Mouse (Mus musculus): ENCODE data around the gene Nhp2.

Nhp2 gene

DNA sequence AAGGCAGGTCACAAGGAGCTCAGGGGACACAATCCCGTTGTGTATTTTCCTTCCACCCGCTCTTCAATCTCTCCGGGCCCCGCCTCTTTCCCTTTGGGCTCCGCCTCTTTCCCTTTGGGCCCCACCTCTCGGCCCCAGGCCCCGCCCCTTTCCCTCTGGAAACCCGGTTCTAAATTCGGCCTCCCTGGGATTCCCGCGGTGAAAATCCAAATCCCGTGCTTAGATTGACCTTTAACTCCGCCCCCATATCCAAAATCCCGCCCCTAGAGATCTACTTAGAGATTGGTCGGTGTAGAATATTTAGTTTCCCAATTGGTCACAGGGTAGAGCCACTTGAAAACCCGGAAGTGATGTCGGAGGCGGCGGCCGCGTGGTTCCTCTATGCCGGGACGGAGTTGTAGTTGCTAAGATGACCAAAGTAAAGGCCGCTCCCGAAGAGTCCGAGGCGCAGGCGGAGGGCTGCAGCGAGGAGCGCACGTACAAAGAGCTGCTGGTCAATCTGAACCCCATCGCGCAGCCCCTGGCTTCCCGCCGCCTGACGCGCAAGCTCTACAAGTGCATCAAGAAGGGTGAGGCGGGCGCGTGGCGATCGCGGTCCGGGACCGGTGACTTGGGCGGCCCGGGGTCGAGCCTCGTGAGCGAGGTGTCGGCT is at the start of gene Nhp2:
TSS of gene Nhp2 (plus strand) at position 327 of the 652 bp plus-strand sequence.
- peak; percentile 34; the same call in 1 of the 2 replicates for TF ChIP-seq GATA4 (IDR thresholded peaks at IDR 0.05; ENCODE audit: insufficient replicate concordance, low read length)

DNA sequence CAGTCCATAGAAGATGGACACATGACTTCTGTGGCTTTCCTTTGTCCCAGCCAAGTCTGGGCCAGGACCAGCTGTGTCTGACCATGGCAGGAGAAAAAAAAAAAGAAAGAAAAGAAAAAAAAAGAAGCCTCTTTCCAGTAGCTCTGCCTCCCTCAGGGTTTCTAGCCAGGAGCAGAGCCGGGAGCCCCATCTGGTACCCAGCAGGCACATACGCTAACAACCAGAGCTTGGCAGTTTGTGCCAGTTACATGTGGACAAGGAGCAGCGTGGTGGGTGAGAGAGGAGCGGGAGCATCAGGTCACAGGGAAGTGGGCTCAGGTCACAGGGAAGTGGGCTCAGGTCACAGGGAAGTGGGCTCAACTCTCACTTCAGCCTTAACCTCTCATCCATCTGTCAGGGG is 43.1 kb upstream of the Nhp2 start:
- TF ChIP-seq GATA4 (IDR thresholded peaks at IDR 0.05; ENCODE audit: insufficient replicate concordance, low read length), result no peak

DNA sequence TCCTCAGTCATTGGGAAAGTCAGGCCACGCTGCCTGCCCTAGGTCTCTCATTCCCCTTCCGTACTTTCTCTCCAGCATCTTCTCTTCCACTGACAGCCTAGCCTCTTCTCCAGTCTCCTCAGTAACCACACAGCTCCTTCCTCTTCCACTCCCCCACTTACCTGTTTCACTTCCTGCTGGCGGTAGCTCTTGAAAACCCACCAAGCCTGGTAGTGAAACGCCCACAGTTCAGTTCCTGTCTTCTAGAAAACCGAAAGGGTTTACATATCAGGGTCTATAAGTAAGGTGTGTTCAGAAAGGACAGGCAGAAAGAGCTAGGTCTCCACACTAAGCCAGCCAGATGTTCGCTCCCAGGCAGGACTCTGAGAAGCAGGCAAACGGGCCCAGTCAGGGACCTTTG is 41.9 kb upstream of the Nhp2 start:
- no peak for TF ChIP-seq GATA4 (IDR thresholded peaks at IDR 0.05; ENCODE audit: insufficient replicate concordance, low read length)

DNA sequence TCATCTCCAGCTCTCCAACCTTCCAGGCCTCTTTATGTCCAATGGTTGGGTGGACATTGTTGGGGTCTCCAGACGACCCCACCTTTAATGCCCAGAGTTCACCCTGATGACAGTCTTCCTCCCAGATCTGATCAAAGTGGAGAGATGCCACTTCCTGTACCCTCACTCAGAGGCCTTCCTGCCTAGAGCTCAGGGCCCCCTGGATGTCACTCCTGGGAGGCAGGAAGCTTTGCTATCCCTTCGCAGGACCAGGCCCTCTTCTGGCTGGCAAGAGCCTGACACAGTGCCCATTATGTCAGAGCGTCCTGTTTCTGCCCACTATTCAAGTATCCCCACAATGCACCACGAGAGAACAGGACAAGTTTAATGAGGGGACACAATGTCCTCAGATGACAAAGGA is 40.5 kb upstream of the Nhp2 start:
- TF ChIP-seq GATA4 (IDR thresholded peaks at IDR 0.05; ENCODE audit: insufficient replicate concordance, low read length), result no peak

DNA sequence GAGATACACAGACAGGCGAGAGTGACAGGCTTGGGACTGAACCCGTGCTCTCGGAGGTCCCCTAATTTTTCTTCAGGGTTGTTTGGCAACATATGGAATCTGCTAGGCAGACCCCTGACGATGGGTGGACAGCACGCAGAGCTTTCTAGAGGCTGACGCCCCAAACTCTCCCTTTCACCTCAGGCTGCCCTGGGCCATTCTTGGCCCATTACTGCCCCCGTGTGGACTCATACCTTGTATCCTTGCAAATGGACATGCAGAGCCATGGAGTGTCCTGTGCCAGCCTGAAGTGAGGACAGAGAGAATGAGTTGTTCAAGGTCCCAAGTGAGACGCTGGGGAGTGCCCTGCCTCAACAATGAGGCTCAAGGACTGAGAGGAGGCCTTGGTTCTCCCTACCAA is 36.8 kb upstream of the Nhp2 start:
- TF ChIP-seq GATA4 (IDR thresholded peaks at IDR 0.05; ENCODE audit: insufficient replicate concordance, low read length), result no peak

DNA sequence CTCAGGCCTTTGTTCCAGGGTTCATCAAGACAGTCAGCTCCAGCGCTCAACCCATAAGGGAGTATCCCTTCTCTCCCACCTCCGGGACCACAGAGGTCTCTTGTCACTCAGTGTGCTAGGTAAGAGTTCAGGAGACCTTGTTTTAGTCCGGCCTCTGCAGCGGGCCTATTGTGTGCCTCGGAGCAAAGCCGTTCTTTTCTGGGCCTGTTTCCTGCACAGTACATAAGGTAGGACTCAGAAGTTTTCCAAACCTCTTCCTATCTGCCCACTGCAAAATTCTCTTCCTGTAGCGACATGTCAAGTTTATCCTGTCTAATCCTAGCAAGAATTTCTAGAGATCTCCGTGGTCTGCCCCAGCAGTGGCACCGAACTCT is 35.5 kb upstream of the Nhp2 start:
- TF ChIP-seq GATA4 (IDR thresholded peaks at IDR 0.05; ENCODE audit: insufficient replicate concordance, low read length), result no peak

DNA sequence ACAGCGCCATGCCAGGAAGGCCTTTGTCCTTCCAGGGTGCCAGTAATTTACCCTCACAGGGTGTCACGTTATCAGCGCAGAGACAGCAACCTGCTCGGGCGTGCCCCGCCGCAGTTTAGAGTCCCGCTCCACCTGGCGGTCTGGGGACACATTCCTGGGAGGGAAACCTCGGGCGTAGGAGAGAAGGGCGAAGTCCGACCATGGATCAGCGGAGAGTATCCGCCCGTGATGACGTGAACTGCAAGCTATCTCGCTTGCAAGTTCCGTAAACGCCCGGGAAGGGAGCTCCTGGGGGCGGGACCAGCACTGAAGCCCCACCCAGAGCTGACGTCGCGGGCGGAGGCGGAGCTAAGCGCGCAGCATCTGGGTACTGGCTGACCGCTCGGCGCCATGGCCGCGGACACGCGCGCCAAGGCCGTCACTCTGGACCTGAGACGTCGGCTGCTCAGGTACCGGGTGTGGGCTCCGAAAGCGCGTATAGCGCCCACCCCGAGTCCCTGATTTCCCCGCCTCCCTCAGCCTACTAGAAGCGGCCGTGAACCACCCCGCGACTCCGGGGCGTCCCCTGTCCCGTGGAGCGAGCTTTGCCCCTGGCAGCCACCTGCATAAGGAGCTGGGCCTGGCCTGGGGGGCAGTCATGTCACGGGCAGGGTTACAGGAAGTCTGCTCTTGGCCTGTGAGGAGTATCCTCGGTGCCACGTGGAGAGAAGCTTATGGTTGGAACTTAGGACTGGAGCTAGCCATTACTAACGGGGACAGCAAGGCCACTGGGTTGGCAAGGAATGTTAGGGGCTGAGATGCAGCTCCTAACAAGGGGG is 34.9 kb upstream of the Nhp2 start, which contains the start of gene Phykpl:
TSS of gene Phykpl (plus strand) at position 327 of the 818 bp plus-strand sequence.
- TF ChIP-seq GATA4 (IDR thresholded peaks at IDR 0.05; ENCODE audit: insufficient replicate concordance, low read length), result peak; percentile 94; the same call in 1 of the 2 replicates

DNA sequence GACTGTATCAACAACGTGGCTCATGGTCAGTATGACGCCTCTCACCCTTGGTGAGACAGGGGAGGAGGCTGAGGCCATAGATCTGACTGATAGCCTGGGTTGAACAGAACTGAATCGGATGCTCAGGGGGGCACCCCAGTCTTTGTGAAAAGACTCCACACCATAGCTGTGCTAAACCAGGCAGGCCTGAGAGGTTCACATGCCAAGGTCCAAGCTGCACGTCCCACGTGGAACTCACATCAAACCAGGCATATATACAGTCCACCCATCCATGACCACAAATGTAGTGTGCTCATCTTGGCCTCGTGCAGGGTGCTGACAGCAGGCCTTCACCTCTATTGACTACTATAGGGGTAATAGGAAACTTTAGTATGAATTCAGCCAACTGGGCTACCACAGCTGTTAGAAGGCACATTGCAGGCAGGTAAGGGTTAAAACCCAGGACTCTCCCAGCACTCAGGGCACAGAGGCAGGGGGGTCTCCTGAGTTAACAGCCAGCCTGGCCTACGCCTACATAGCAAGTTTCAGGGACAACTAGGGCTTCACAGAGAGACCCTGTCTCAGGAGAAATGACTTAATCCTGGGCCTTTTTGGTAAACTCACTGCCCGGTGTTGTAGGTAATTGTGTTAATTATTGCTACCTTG is 33.8 kb upstream of the Nhp2 start:
- no peak for TF ChIP-seq GATA4 (IDR thresholded peaks at IDR 0.05; ENCODE audit: insufficient replicate concordance, low read length)

DNA sequence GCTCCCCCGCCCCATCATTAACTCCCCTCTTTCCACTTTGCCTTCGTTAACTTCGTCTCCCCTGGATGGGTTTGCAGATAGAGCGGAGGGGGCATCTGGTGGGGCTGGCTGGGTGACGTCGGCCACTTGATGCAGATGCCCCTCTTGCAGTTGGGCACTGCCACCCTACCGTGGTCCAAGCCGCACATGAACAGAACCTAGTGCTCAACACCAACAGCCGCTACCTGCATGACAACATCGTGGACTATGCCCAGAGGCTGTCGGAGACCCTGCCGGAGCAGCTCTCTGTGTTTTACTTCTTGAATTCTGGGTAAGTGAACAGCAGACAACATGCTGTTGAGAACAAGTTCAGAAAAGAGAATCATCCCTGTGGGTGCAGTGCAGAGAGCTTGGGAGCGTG is 33.1 kb upstream of the Nhp2 start:
- TF ChIP-seq GATA4 (IDR thresholded peaks at IDR 0.05; ENCODE audit: insufficient replicate concordance, low read length), result no peak

DNA sequence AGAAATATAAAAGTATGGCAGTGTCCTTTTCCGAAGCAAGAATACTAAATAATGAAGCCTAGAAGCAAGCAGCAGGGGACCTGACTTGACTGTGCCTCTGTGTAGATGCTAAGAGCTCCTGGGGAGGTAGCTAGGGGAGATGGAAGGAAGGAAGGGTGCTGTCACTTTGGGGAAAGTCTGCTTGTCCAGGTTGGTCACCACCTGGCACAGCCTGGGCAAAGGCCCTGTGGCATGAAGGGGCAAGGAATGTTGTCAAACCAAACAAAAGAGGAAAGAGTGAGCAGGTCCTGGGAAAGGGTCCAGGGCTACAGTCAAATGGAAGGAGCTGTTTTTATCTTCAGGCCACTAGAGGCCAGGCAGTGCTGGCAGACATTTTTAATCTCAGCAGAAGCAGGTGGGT is 32.5 kb upstream of the Nhp2 start:
- no peak for TF ChIP-seq GATA4 (IDR thresholded peaks at IDR 0.05; ENCODE audit: insufficient replicate concordance, low read length)

DNA sequence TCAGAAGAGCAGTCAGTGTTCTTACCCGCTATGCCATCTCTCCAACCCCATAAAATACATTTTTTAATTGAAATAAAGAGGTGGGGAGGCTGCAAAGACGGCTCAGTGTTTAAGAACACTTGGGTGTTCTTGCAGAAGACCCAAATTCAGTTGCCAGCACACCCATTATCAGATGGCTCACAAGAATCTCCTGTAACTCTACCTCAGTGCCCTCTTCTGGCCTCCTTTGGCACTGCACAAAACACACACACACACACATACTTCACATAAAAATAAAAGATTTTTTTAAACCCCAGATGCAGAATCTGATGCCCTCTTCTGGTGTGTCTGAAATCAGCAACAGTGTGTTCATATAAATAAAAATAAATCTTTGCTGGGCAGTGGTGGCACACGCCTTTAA is 30.7 kb upstream of the Nhp2 start:
- no peak for TF ChIP-seq GATA4 (IDR thresholded peaks at IDR 0.05; ENCODE audit: insufficient replicate concordance, low read length)

DNA sequence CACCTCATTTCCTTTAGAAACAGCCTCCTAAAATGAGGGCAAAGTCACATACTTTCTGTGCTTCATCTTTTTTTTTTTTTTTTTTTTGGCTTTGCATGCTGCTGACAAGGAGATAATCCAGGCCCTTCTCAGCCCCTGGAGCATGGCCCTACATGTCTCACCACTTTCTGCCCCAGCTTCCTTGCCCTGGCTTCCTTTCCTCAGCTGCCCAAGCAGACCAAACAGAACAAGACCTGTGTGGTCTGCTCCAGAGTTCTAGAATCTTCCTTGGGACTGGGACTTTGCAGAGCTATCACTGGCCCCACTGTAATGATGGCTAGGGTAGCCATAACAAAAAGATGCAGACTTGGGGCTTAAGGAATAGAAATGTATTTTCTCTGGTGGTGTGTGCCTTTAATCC is 29.5 kb upstream of the Nhp2 start:
- no peak for TF ChIP-seq GATA4 (IDR thresholded peaks at IDR 0.05; ENCODE audit: insufficient replicate concordance, low read length)

DNA sequence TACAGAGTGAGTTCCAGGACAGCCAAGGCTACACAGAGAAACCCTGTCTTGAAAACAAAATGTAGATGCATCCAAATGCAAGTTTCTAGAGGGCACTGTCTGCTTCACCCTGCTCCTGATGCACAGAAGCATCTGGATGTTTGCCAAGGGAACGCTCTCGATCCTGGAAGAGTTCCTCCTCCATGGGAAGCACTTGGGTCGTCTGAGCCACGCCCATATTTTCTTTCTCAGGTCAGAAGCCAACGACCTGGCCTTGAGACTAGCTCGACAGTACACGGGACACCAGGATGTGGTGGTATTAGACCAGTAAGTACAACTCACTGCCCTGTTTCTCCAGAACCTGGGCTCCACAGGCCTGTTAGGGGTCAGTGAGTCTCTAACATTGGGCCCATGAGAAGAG is 28.4 kb upstream of the Nhp2 start:
- no peak for TF ChIP-seq GATA4 (IDR thresholded peaks at IDR 0.05; ENCODE audit: insufficient replicate concordance, low read length)

DNA sequence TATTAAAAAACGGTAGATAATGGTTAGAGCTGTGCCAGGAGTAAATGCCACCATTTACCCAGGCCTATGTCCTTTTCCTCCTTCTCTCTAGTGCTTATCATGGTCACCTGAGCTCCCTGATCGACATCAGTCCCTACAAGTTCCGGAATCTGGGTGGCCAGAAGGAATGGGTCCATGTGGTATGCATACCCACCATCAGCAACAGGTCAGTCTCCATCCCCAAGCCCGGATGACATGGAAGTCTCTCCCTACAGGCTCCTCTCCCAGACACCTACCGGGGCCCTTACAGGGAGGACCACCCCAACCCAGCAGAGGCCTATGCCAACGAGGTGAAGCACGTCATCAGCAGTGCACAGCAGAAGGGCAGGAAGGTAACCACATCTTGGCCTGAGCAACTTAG is 27.6 kb upstream of the Nhp2 start:
- TF ChIP-seq GATA4 (IDR thresholded peaks at IDR 0.05; ENCODE audit: insufficient replicate concordance, low read length), result no peak

DNA sequence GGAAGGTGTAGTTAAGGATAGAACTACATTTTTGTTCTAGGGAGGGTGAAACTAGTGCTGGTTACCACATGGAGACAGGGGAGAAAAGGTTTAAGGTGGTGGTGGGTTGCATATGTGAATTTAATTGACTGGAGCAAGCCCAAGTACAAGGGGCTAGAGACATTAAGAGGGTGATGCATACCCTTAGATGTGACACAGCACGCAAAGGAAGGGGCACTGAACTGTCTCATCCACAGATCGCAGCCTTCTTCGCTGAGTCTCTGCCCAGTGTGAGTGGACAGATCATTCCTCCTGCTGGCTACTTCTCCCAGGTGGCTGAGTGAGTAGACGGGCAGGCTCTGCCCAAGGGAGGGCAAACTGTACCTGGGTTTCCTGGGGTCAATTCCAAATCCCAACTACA is 26.2 kb upstream of the Nhp2 start:
- TF ChIP-seq GATA4 (IDR thresholded peaks at IDR 0.05; ENCODE audit: insufficient replicate concordance, low read length), result no peak

DNA sequence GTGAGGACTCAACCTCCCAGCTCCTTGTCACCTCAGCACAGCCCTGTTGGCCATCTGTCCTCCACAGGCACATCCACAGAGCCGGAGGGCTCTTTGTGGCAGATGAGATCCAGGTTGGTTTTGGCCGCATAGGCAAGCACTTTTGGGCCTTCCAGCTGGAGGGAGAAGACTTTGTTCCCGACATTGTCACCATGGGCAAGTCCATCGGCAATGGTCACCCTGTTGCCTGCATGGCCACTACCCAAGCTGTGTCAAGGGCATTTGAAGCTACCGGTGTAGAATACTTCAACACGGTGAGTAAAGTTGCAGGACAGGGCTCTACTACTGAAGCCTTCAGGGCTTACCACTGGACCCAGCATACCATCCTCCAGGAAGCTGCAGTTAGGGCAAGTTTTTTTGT is 25.7 kb upstream of the Nhp2 start:
- TF ChIP-seq GATA4 (IDR thresholded peaks at IDR 0.05; ENCODE audit: insufficient replicate concordance, low read length), result no peak

Measured in liver, adult (tissue).